Comparison of ENCODE assay signal across 10 mouse cellular contexts in genomic region chr19:40702406-40702805, GRCm38 (mm10). TPM values are rescaled to one million over a fixed set of nuclear protein-coding genes. Genes with fewer than 3 reads are reported as not detected.
DNase-seq lines count a peak whose midpoint lies in the region; ATAC-seq and TF ChIP-seq lines count a peak whose summit lies in the region.
"Had no signal": no experiment of that assay in that cellular context is flagged by ENCODE, and none has a peak within 500 bp of the region (broad histone marks: within the 10 kb centered on the region; RNA-seq: fewer than 3 reads in every experiment).

No protein-coding gene starts in this region.

- H3K27ac ChIP-seq in hindbrain, embryonic 16.5 days (ENCODE audit: low read depth, low read length): no peak overlapping the region
- no peak overlapping the region for H3K27ac ChIP-seq in hindbrain, embryonic 10.5 days
- no peak overlapping the region for H3K27ac ChIP-seq in forebrain, postnatal 0 days (ENCODE audit: low read depth, low read length)
- no peak overlapping the region for H3K27ac ChIP-seq in layer of hippocampus, adult 2 months
- no peak overlapping the region for H3K27ac ChIP-seq in midbrain, embryonic 15.5 days
- H3K27ac ChIP-seq: heart, embryonic 15.5 days had no signal

- DNase-seq in hindbrain, embryonic 10.5 days (ENCODE audit: low spot score): no peak
- peak; percentile 24 for DNase-seq in forebrain, postnatal 0 days
- peak; percentile 72 to 79 for DNase-seq in layer of hippocampus, adult 2 months (ENCODE audit: low spot score in 2 of 2)
- DNase-seq in kidney, postnatal 14 days: no peak
- DNase-seq: adrenal gland, postnatal 10 days; thymus, postnatal 4 days had no signal

- no peak overlapping the region for H3K4me3 ChIP-seq in hindbrain, embryonic 16.5 days (ENCODE audit: low read length)
- no peak overlapping the region for H3K4me3 ChIP-seq in hindbrain, embryonic 10.5 days
- no peak overlapping the region for H3K4me3 ChIP-seq in forebrain, postnatal 0 days (ENCODE audit: low read depth, low read length)
- no peak overlapping the region for H3K4me3 ChIP-seq in layer of hippocampus, adult 2 months
- H3K4me3 ChIP-seq in midbrain, embryonic 15.5 days: no peak overlapping the region
- H3K4me3 ChIP-seq: heart, embryonic 15.5 days had no signal

- TF ChIP-seq CTCF in forebrain, postnatal 0 days (IDR thresholded peaks at IDR 0.05; ENCODE audit: low read depth): no peak
- TF ChIP-seq CTCF in layer of hippocampus, adult 2 months (conservative IDR thresholded peaks at IDR 0.05): no peak

- no peak overlapping the region for H3K9ac ChIP-seq in hindbrain, embryonic 16.5 days (ENCODE audit: low read depth, low read length)
- H3K9ac ChIP-seq in forebrain, postnatal 0 days: no peak overlapping the region
- no peak overlapping the region for H3K9ac ChIP-seq in midbrain, embryonic 15.5 days
- H3K9ac ChIP-seq: heart, embryonic 15.5 days had no signal

- 0 out of 2 replicates have a peak, but pooled peaks have one; percentile 50 for ATAC-seq in hindbrain, embryonic 16.5 days
- ATAC-seq in forebrain, postnatal 0 days: peak; percentile 84
- 0 out of 2 replicates have a peak, but pooled peaks have one; percentile 54 for ATAC-seq in midbrain, embryonic 15.5 days (replicated peaks)
- no peak for ATAC-seq in granulocyte monocyte progenitor cell, adult 5-6 weeks (replicated peaks; ENCODE audit: poor library complexity, severe bottlenecking)

- H3K36me3 ChIP-seq in hindbrain, embryonic 16.5 days (ENCODE audit: control insufficient read depth, insufficient read depth, low read length): no peaks in the 10 kb centered on the region
- H3K36me3 ChIP-seq in hindbrain, embryonic 10.5 days: no peaks in the 10 kb centered on the region
- no peaks in the 10 kb centered on the region for H3K36me3 ChIP-seq in forebrain, postnatal 0 days (ENCODE audit: insufficient read depth)
- H3K36me3 ChIP-seq in midbrain, embryonic 15.5 days (replicated peaks): no peaks in the 10 kb centered on the region
- H3K36me3 ChIP-seq: heart, embryonic 15.5 days had no signal

- no peak overlapping the region for H3K4me2 ChIP-seq in hindbrain, embryonic 16.5 days (ENCODE audit: low read length)
- no peak overlapping the region for H3K4me2 ChIP-seq in forebrain, postnatal 0 days (ENCODE audit: low read depth)
- no peak overlapping the region for H3K4me2 ChIP-seq in midbrain, embryonic 15.5 days
- H3K4me2 ChIP-seq: heart, embryonic 15.5 days had no signal

- H3K4me1 ChIP-seq in hindbrain, embryonic 16.5 days (ENCODE audit: control insufficient read depth, insufficient read depth, low read depth, low read length): no peaks in the 10 kb centered on the region; the same call in 1 of the 2 replicates
- peaks cover 10% of the 10 kb centered on the region; the same call in 1 of the 2 replicates for H3K4me1 ChIP-seq in hindbrain, embryonic 10.5 days (replicated peaks)
- no peaks in the 10 kb centered on the region for H3K4me1 ChIP-seq in forebrain, postnatal 0 days (ENCODE audit: insufficient read depth)
- 0 out of 2 replicates have a peak, but pooled peaks cover 4% of the 10 kb centered on the region for H3K4me1 ChIP-seq in midbrain, embryonic 15.5 days

- H3K9me3 ChIP-seq in hindbrain, embryonic 16.5 days (ENCODE audit: control insufficient read depth, low read length): no peaks in the 10 kb centered on the region
- H3K9me3 ChIP-seq in hindbrain, embryonic 10.5 days: no peaks in the 10 kb centered on the region
- H3K9me3 ChIP-seq in forebrain, postnatal 0 days (ENCODE audit: low read length): no peaks in the 10 kb centered on the region
- no peaks in the 10 kb centered on the region for H3K9me3 ChIP-seq in midbrain, embryonic 15.5 days
- H3K9me3 ChIP-seq: heart, embryonic 15.5 days had no signal

- no peaks in the 10 kb centered on the region for H3K27me3 ChIP-seq in hindbrain, embryonic 16.5 days (replicated peaks; ENCODE audit: control insufficient read depth, insufficient read depth, low read length)
- no peaks in the 10 kb centered on the region for H3K27me3 ChIP-seq in hindbrain, embryonic 10.5 days (ENCODE audit: insufficient read depth, poor library complexity, severe bottlenecking)
- no peaks in the 10 kb centered on the region for H3K27me3 ChIP-seq in forebrain, postnatal 0 days (ENCODE audit: insufficient read depth, low read length)
- no peaks in the 10 kb centered on the region for H3K27me3 ChIP-seq in midbrain, embryonic 15.5 days (replicated peaks)
- H3K27me3 ChIP-seq: heart, embryonic 15.5 days had no signal

- 51% methylated on average over 4 of the region's 4 CpGs for WGBS in hindbrain, embryonic 16.5 days
- 68% methylated on average over 4 of the region's 4 CpGs for WGBS in hindbrain, embryonic 10.5 days
- 33% methylated on average over 4 of the region's 4 CpGs for WGBS in forebrain, postnatal 0 days
- 61% methylated on average over 4 of the region's 4 CpGs for WGBS in midbrain, embryonic 15.5 days

RNA-seq across cellular contexts. Expression of gene Cc2d2b, which starts 46.1 kb away (rescaled TPM):
- 0.12 and 0.44 TPM in 2 replicates for polyA plus RNA-seq in hindbrain, embryonic 16.5 days (2015; fragmentation: Nextera tagmentation; extraction: Ambion mirVana)
- 0.20 and 0.55 TPM in 2 replicates for polyA plus RNA-seq in hindbrain, embryonic 10.5 days (2016; fragmentation: Nextera tagmentation; extraction: Ambion mirVana)
- 0.24 and 1.7 TPM in 2 replicates for total RNA-seq in forebrain, postnatal 0 days (2014; rRNA removed)
- polyA plus RNA-seq in forebrain, postnatal 0 days (2015; fragmentation: Nextera tagmentation; extraction: Ambion mirVana): 0.28 and 0.38 TPM in 2 replicates
- total RNA-seq in layer of hippocampus, adult 2 months (2021): under 1 TPM; 0.32 to 0.72 TPM
- 0.14 TPM in 1 of 2 replicates, not detected in the other for polyA plus RNA-seq in midbrain, embryonic 15.5 days (2015; fragmentation: Nextera tagmentation; extraction: Ambion mirVana)
- total RNA-seq in granulocyte monocyte progenitor cell, adult 5-6 weeks (2014; fragmentation: Nextera tagmentation): not detected in 2 replicates
- total RNA-seq in granulocyte monocyte progenitor cell, adult 5-6 weeks (2017): 0.09 and 0.15 TPM in 2 replicates
- polyA plus RNA-seq: heart, embryonic 15.5 days had no signal

Comparison
In these comparisons a context has a peak if more than half of its experiments do, and no peak if none do; other contexts are left out.
1. DNase-seq: peak in forebrain, postnatal 0 days (single experiment) and layer of hippocampus, adult 2 months (2 of 2); none in hindbrain, embryonic 10.5 days (single experiment) and kidney, postnatal 14 days (single experiment).